Mouse (Mus musculus) ES-E14 (cell line): ENCODE measurements around the gene Tmem189.

Source experiments
- CHD2 ChIP-seq: IDR thresholded peaks from 2 replicates; pipeline ENCODE4 v1.6.1; 2014; ENCODE audit warnings: mild to moderate bottlenecking, low read depth, low read length, inconsistent platforms
- HCFC1 ChIP-seq: IDR thresholded peaks from 2 replicates; pipeline ENCODE4 v1.6.1; 2012; ENCODE audit warnings: low read length, inconsistent platforms, borderline replicate concordance; ENCODE audit not compliant: insufficient read depth
- MAFK ChIP-seq: IDR thresholded peaks from 2 replicates; pipeline ENCODE4 v1.6.1; 2014; ENCODE audit warnings: mild to moderate bottlenecking, low read depth, low read length, inconsistent platforms; ENCODE audit not compliant: insufficient read depth
- ZC3H11A ChIP-seq: IDR thresholded peaks from 2 replicates; pipeline ENCODE4 v1.6.1; 2012; ENCODE audit warnings: low read depth, mild to moderate bottlenecking, inconsistent platforms, low read length, borderline replicate concordance

DNA sequence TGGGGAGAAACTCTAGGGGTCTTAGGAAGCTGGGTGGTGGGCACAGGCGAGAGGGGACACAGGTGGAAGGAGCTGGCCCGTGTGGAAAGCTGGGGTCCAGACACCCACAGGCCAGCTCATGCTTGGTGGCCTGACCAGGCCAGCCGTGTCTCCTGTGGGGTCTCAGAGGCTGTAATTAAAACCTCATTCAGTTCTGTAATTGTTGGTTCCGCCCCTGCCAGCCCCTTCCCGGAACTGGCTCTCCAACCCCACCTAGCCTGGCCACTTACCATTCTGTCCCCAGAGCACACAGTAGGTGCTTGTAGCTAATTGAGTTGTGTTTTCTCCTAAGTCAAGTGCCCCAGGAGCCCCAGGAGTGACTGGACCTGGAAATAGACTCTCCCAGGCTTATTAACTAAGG, 90.4 kb downstream of the Tmem189 start:
- TF ChIP-seq CHD2 (no peak), ZC3H11A (no peak), MAFK (no peak), HCFC1 (no peak)
